9 mouse cellular contexts compared by ENCODE assay signal in genomic region chr17:75300908-75301307, GRCm38 (mm10).
"Had no signal": no experiment of that assay in that cellular context is flagged by ENCODE, and none has a peak within 500 bp of the region (broad histone marks: within the 10 kb centered on the region; RNA-seq: fewer than 3 reads in every experiment).

No protein-coding gene starts in this region.

- DNase-seq: kidney, adult 11 months; kidney, adult 9 months; kidney, postnatal 36 days; layer of hippocampus, adult 9-11 months; left cerebral cortex, postnatal 4 days; midbrain, embryonic 14.5 days; retina, postnatal 1 day; right cerebral cortex, postnatal 4 days; thymus, postnatal 36 days had no signal
